In the genomic region with DNA sequence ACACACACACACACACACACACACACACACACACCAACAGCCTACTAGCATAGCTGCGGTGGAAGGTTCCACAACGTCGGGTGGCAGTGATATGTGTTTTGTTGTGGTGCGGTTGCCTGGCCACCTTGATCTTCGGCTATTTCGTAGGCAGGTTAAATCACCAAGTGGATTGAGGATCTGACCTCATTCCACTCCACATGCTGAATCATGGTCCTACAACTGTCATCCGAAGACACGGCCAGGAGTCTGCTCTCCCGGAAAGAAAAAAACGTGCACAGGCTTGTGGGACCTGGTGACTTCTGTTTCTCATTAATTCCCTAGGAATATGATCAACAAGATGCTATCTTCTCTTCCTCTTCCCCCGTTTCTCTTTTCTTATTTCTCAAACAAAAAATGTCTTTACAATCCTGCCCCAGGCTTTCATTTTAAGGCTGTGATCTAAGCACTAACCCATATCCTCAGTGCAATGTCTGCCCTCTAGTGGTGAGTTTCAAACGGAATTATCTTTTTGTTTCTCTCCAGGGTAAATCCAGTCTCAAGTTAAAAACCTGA, we compare ENCODE assay signal across 8 mouse cellular contexts. TPM values are rescaled to one million over a fixed set of nuclear protein-coding genes. Genes with fewer than 3 reads are reported as not detected.
A peak's percentile ranks its signal among the peaks of the same experiment; 100 is the strongest.
DNase-seq lines count a peak whose midpoint lies in the region; ATAC-seq and TF ChIP-seq lines count a peak whose summit lies in the region.

No protein-coding gene starts in this region.

- H3K9ac ChIP-seq in heart, embryonic 12.5 days: no peak overlapping the region
- H3K9ac ChIP-seq in kidney, postnatal 0 days (ENCODE audit: low read depth, low read length): no peak overlapping the region

- H3K4me2 ChIP-seq in heart, embryonic 12.5 days: peak overlapping the region; percentile 50
- peak overlapping the region; percentile 46 for H3K4me2 ChIP-seq in kidney, postnatal 0 days (ENCODE audit: low read length)

- H3K4me1 ChIP-seq in heart, embryonic 12.5 days (replicated peaks): peaks cover 21% of the 10 kb centered on the region
- no peaks in the 10 kb centered on the region for H3K4me1 ChIP-seq in kidney, postnatal 0 days (replicated peaks; ENCODE audit: insufficient read depth, low read length)
- peaks cover 4% of the 10 kb centered on the region for H3K4me1 ChIP-seq in olfactory bulb, adult 2 months (ENCODE audit: control insufficient read depth, insufficient read depth, low read length)

- no peaks in the 10 kb centered on the region for H3K9me3 ChIP-seq in heart, embryonic 12.5 days (replicated peaks)
- no peaks in the 10 kb centered on the region for H3K9me3 ChIP-seq in kidney, postnatal 0 days (replicated peaks; ENCODE audit: low read length)

- WGBS in heart, embryonic 12.5 days: 57% methylated on average over 12 of the region's 12 CpGs
- 28% methylated on average over 12 of the region's 12 CpGs for WGBS in kidney, postnatal 0 days
- 36% methylated on average over 12 of the region's 12 CpGs for WGBS in olfactory bulb, adult 2 months

- DNase-seq in adrenal gland, adult 2 months: peak; percentile 79
- no peak for DNase-seq in adrenal gland, postnatal 4 days (ENCODE audit: low spot score in 2 of 2)
- DNase-seq in embryo, embryonic 9.5 days (ENCODE audit: extremely low spot score): peak; percentile 70
- peak; percentile 93 for DNase-seq in kidney, postnatal 0 days (ENCODE audit: low spot score)
- DNase-seq in lung, adult 18-20 months: peak; percentile 30 to 43

- H3K27ac ChIP-seq in heart, embryonic 12.5 days (ENCODE audit: poor library complexity, severe bottlenecking): no peak overlapping the region
- no peak overlapping the region for H3K27ac ChIP-seq in kidney, postnatal 0 days
- no peak overlapping the region for H3K27ac ChIP-seq in olfactory bulb, adult 2 months (ENCODE audit: insufficient read depth, low read depth, low read length)

- ATAC-seq in activated CD4-positive, CD25-positive, alpha-beta regulatory T cell, adult 4 months: peak; percentile 81
- ATAC-seq in heart, embryonic 12.5 days (ENCODE audit: insufficient number of reproducible peaks, low FRiP score): no peak
- peak; percentile 78 for ATAC-seq in kidney, postnatal 0 days (replicated peaks; ENCODE audit: low FRiP score, low read depth)

- TF ChIP-seq POLR2A in olfactory bulb, adult 2 months (IDR thresholded peaks at IDR 0.05; ENCODE audit: insufficient read depth, low read depth, low read length): no peak

- TF ChIP-seq CTCF in kidney, postnatal 0 days (IDR thresholded peaks at IDR 0.05; ENCODE audit: low read depth): peak; percentile 88
- no peak for TF ChIP-seq CTCF in olfactory bulb, adult 2 months (IDR thresholded peaks at IDR 0.05; ENCODE audit: insufficient read depth, low read depth, low read length)

- peak overlapping the region; percentile 15; the same call in 1 of the 2 replicates for H3K4me3 ChIP-seq in heart, embryonic 12.5 days
- 0 out of 2 replicates have a peak overlapping the region, but pooled peaks have one; percentile 13 for H3K4me3 ChIP-seq in kidney, postnatal 0 days (replicated peaks; ENCODE audit: low read depth, low read length)
- peak overlapping the region; percentile 38 for H3K4me3 ChIP-seq in olfactory bulb, adult 2 months (ENCODE audit: insufficient read depth, low read depth, low read length)

- H3K36me3 ChIP-seq in heart, embryonic 12.5 days: no peaks in the 10 kb centered on the region
- H3K36me3 ChIP-seq in kidney, postnatal 0 days (ENCODE audit: insufficient read depth, low read length): no peaks in the 10 kb centered on the region

- no peaks in the 10 kb centered on the region for H3K27me3 ChIP-seq in heart, embryonic 12.5 days (replicated peaks)
- H3K27me3 ChIP-seq in kidney, postnatal 0 days (ENCODE audit: insufficient read depth, low read length): no peaks in the 10 kb centered on the region

RNA-seq across cellular contexts. Expression of a gene that starts 43.6 kb away (rescaled TPM):
- total RNA-seq in adrenal gland, adult 2 months (2021): under 1 TPM in 1 of 2 experiments, not detected in 1; 0.35 TPM
- polyA plus RNA-seq in adrenal gland, adult 2 months (2012; rRNA removed): 0.04 TPM in 1 of 2 replicates, not detected in the other
- total RNA-seq in adrenal gland, postnatal 4 days (2021): under 1 TPM; 0.17 to 0.50 TPM
- not detected for polyA plus RNA-seq in activated CD4-positive, CD25-positive, alpha-beta regulatory T cell, adult 4 months (2017; shearing (Covaris generic))
- polyA plus RNA-seq in heart, embryonic 12.5 days (2016; fragmentation: Nextera tagmentation; extraction: Ambion mirVana): 0.22 and 0.31 TPM in 2 replicates
- polyA plus RNA-seq in kidney, postnatal 0 days (2015; fragmentation: Nextera tagmentation; extraction: Ambion mirVana): 4.0 and 4.1 TPM in 2 replicates
- not detected in 2 replicates for polyA plus RNA-seq in olfactory bulb, adult 2 months (2012; ENCODE audit: insufficient read depth, insufficient read length, low replicate concordance, missing spikeins)

Comparison
In these comparisons a context has a peak if more than half of its experiments do, and no peak if none do; other contexts are left out.
1. DNase-seq: peak in adrenal gland, adult 2 months (single experiment), embryo, embryonic 9.5 days (single experiment), kidney, postnatal 0 days (single experiment) and lung, adult 18-20 months (2 of 2); none in adrenal gland, postnatal 4 days (0 of 2).
2. Peak in every context shown above with its lines, with median percentiles within 50 percentile points of each other: H3K4me3 ChIP-seq.